Mouse (Mus musculus) G1E (cell line): ENCODE data around the gene Runx2. TPM values are rescaled to one million over a fixed set of nuclear protein-coding genes. Genes with fewer than 3 reads are reported as not detected.

Source experiments
- ATAC-seq: 2 replicates; pipeline ENCODE4 v1.8.0; 2016; ENCODE audit warnings: mild to moderate bottlenecking; ENCODE audit not compliant: insufficient number of reproducible peaks, poor library complexity, low FRiP score, severe bottlenecking; ENCODE audit errors: extremely low read depth
- DNase-seq: peaks from one replicate; pipeline ENCODE4 v3.0.0; 2012; ENCODE audit warnings: low spot score
- H3K27me3 ChIP-seq: 2 replicates; pipeline ENCODE4 v1.6.1; 2012; ENCODE audit warnings: mild to moderate bottlenecking, low read length, inconsistent platforms; ENCODE audit not compliant: insufficient read depth
- H3K36me3 ChIP-seq: replicated peaks from 2 replicates; pipeline ENCODE3; 2012; ENCODE audit warnings: mild to moderate bottlenecking, inconsistent platforms
- H3K4me1 ChIP-seq: 2 replicates; pipeline ENCODE4 v1.6.1; 2012; ENCODE audit warnings: low read depth, low read length, inconsistent platforms, mixed read lengths; ENCODE audit not compliant: insufficient read depth
- H3K4me3 ChIP-seq: 2 replicates; pipeline ENCODE4 v1.5.1; 2012; ENCODE audit warnings: low read depth, mild to moderate bottlenecking, inconsistent platforms, low read length, moderate library complexity, mixed read lengths
- H3K9me3 ChIP-seq: replicated peaks from 2 replicates; pipeline ENCODE4 v1.6.1; 2012; ENCODE audit warnings: inconsistent platforms
- CTCF ChIP-seq: IDR thresholded peaks from 2 replicates; pipeline ENCODE4 v1.5.1; 2012; ENCODE audit warnings: low read depth, low read length, inconsistent platforms, mixed read lengths
- GATA1 ChIP-seq: IDR thresholded peaks from 2 replicates; pipeline ENCODE4 v1.6.1; 2012; ENCODE audit warnings: borderline replicate concordance, low read length, inconsistent platforms, mixed read lengths
- GATA2 ChIP-seq: IDR thresholded peaks from 2 replicates; pipeline ENCODE4 v1.6.1; 2012; ENCODE audit warnings: low read depth, low read length, inconsistent platforms, borderline replicate concordance
- POLR2AphosphoS5 ChIP-seq: IDR thresholded peaks from 2 replicates; pipeline ENCODE4 v1.6.1; 2012; ENCODE audit warnings: low read depth, low read length, inconsistent platforms; ENCODE audit not compliant: insufficient replicate concordance
- TAL1 ChIP-seq: conservative IDR thresholded peaks from 2 replicates; pipeline ENCODE4 v1.6.1; 2012; ENCODE audit warnings: low read depth, low read length, inconsistent platforms, mixed read lengths
- polyA plus RNA-seq: library from polyadenylated mRNA; stranded (reverse); fragments of >175 nt; gene quantifications from 2 replicates; pipeline ENCODE4 v1.2.3, GENCODE M21; 2012
- total RNA-seq, 2 experiments: library from RNA; stranded (forward) in 1 of 2; stranded (reverse) in 1 of 2; fragments of 200-1000 nt in 1 of 2; fragments of >200 nt in 1 of 2; fragmentation: Nextera tagmentation in 1 of 2; gene quantifications; 2 replicates each; pipeline ENCODE4 v1.2.3; 2014 to 2017

Gene Runx2
- total and polyA plus RNA-seq, 3 experiments: 0.05 to 2.0 (median 0.05) TPM

DNA sequence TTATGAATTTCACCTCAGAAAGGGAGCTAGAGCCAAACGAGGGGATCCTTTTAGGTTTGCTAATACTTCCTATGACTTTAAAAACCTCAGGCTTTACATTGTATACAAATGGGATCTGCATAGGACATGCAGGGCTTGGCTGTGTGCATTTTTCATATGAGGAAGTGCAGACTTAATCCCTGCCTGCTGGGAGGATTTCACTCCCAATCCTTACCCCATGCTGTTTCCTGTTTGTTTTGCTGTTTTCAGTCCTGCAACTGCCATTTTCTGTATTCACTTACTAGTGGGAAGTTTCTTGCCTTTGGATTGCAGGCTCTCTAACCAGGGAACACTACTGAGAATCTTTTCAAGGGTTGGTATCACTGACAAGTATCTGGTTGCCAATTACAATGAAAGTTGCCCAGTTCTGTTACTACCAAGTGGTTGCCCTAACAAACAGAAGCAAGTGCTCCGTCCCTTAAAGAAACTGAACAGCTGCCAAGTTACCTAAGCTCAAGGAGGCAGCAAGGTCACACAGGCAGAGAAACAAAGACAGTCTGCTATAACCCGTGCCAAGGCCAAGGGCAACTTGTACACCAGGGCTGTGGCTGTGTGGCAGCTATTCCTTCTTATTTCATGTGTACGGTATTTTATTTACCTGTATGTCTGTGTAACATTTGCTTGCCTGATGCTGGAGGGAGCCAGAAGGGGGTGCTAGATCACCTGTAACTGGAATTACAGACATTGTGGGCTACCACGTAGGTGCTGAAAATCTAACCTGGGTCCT lies 25.4 kb downstream of the Runx2 start:
- ATAC-seq (no peak), DNase-seq (no peak)
- no peak for TF ChIP-seq GATA1
- no peak for TF ChIP-seq TAL1
- TF ChIP-seq POLR2AphosphoS5: no peak
- TF ChIP-seq CTCF: no peak
- peaks cover 23% of the 10 kb centered on the region for H3K36me3 ChIP-seq
- no peaks in the 10 kb centered on the region for H3K4me1 ChIP-seq
- no peaks in the 10 kb centered on the region for H3K27me3 ChIP-seq
- no peaks in the 10 kb centered on the region for H3K9me3 ChIP-seq
- no peak overlapping the region for H3K4me3 ChIP-seq

- Histone ChIP-seq H3K36me3 (peaks cover 5% of the 10 kb centered on the region), H3K4me3 (no peak overlapping the region), H3K9me3 (no peaks in the 10 kb centered on the region), H3K27me3 (no peaks in the 10 kb centered on the region), H3K4me1 (peaks cover 5% of the 10 kb centered on the region; the same call in 1 of the 2 replicates)
- no peak for TF ChIP-seq TAL1
- TF ChIP-seq POLR2AphosphoS5: no peak
- TF ChIP-seq GATA1: no peak
- TF ChIP-seq CTCF: no peak
- no peak for TF ChIP-seq GATA2
- ATAC-seq: no peak; the same call in 1 of the 2 replicates
- DNase-seq: no peak
Measured at GRCm38 (mm10) chr17:44783143-44783542, 31.5 kb downstream of the Runx2 start.

DNA sequence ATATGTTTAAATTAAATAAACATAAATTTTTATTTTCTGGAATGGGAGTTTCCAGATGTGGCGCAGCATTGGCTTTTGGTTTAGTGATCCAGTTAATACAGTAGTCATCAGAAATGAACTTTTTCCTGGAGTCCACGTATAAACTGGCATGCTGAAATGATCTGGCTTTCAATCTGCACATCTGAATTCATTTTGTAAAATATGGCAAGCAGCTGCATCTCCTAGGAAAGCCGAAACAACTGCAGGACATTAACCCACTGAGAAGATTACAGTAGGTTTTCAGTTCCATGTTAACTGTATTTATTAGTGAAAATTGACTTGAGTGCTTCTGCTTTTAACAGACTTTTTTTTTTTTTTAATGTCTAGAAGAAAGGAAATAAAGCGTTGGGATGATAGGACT lies 32.2 kb downstream of the Runx2 start:
- DNase-seq (no peak), ATAC-seq (no peak)
- H3K36me3 ChIP-seq: peaks cover 5% of the 10 kb centered on the region
- peaks cover 12% of the 10 kb centered on the region for H3K4me1 ChIP-seq
- H3K4me3 ChIP-seq: no peak overlapping the region
- no peaks in the 10 kb centered on the region for H3K9me3 ChIP-seq
- TF ChIP-seq TAL1: no peak
- TF ChIP-seq GATA1: no peak
- TF ChIP-seq CTCF: no peak
- TF ChIP-seq POLR2AphosphoS5: no peak
- no peak for TF ChIP-seq GATA2
- H3K27me3 ChIP-seq: no peaks in the 10 kb centered on the region

GRCm38 (mm10) chr17:44780353-44780752 lies 34.2 kb downstream of the Runx2 start:
- Histone ChIP-seq H3K9me3 (no peaks in the 10 kb centered on the region; the same call in 1 of the 2 replicates), H3K4me3 (no peak overlapping the region), H3K36me3 (peaks cover 2% of the 10 kb centered on the region), H3K4me1 (peaks cover 15% of the 10 kb centered on the region), H3K27me3 (no peaks in the 10 kb centered on the region)
- DNase-seq (no peak), ATAC-seq (no peak)
- no peak for TF ChIP-seq GATA2
- TF ChIP-seq CTCF: no peak

- Histone ChIP-seq H3K27me3 (no peaks in the 10 kb centered on the region), H3K9me3 (no peaks in the 10 kb centered on the region; the same call in 1 of the 2 replicates), H3K36me3 (no peaks in the 10 kb centered on the region), H3K4me1 (peaks cover 15% of the 10 kb centered on the region), H3K4me3 (no peak overlapping the region; the same call in 1 of the 2 replicates)
- DNase-seq (no peak), ATAC-seq (no peak)
- TF ChIP-seq GATA2: no peak
- TF ChIP-seq POLR2AphosphoS5: no peak
- no peak for TF ChIP-seq GATA1
- TF ChIP-seq CTCF: no peak
- no peak for TF ChIP-seq TAL1
Measured at GRCm38 (mm10) chr17:44778141-44778540, 36.5 kb downstream of the Runx2 start.

DNA sequence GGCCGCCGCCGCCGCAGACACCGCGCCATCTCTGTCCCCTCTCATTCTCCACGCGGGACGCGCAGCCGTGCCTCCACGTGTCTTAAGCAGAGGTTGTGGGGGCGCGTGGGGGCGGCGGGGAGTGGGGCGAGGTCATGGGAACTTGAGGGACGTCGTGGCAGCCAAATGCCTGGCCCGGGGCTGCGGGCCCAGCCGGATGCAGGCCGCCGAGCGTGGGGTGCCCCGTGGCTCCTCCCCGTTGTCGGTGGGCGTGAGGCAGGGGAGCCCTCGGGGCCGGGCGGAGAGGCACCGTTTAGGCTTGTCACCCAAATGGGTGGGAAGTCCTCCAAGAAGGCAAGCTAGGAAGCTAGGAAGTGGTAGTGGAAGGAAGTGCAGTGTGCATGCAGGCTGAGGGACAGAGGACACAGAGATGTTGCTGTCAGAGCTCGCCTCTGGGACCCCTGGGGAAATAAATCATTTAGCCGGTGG lies 37.2 kb downstream of the Runx2 start:
- Histone ChIP-seq H3K9me3 (no peaks in the 10 kb centered on the region; the same call in 1 of the 2 replicates), H3K36me3 (no peaks in the 10 kb centered on the region), H3K27me3 (no peaks in the 10 kb centered on the region), H3K4me1 (peaks cover 15% of the 10 kb centered on the region), H3K4me3 (peak overlapping the region; percentile 78)
- TF ChIP-seq TAL1 (no peak), GATA2 (no peak), GATA1 (no peak), POLR2AphosphoS5 (no peak), CTCF (no peak)
- DNase-seq: peak; percentile 75
- ATAC-seq: peak; percentile 78

DNA sequence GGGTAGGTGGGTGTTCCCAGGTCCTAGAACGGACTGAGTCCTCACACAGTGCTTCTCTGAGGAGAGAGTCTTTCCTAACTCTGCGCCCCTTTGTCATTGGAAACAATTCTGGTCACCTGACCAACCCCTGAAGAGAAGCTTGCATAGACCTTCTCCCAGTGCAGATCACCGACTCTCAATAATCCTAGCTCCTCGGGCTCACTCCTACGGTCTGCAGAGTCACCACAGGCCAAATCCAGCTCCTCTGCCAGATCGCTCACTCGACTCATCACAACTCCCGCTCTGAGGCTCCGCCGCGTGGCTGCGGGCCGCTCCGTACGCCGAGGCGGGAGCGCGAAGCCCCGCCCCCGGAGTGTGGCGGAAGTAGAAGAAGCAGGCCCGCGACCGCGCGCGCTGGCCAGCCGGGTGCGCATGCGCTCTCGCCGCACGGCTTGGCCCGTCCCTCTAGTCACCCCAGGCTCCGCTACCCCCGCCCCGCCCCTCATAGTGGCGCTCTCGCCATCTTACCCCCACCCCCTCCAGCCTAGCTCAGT lies 37.8 kb downstream of the Runx2 start, which contains the start of gene Supt3:
Gene Supt3, plus strand, starts transcription at position 415 of the 533 bp plus-strand sequence.
- DNase-seq (peak; percentile 87), ATAC-seq (peak; percentile 64)
- no peaks in the 10 kb centered on the region for H3K27me3 ChIP-seq
- H3K4me3 ChIP-seq: peak within 1 kb of the TSS; percentile 78
- H3K9me3 ChIP-seq: no peaks in the 10 kb centered on the region; the same call in 1 of the 2 replicates
- no peak for TF ChIP-seq GATA1
- TF ChIP-seq GATA2: no peak
- TF ChIP-seq TAL1: no peak
- no peak for TF ChIP-seq POLR2AphosphoS5
- TF ChIP-seq CTCF: no peak
- no peaks in the 10 kb centered on the region for H3K36me3 ChIP-seq
- peaks cover 15% of the 10 kb centered on the region for H3K4me1 ChIP-seq
